Mouse (Mus musculus): Measurements from ENCODE around the gene Chga.

- TF ChIP-seq ELF1 (IDR thresholded peaks at IDR 0.05; ENCODE audit: low read depth, low read length) (no peak), POLR2AphosphoS5 (IDR thresholded peaks at IDR 0.05; ENCODE audit: borderline replicate concordance, low read depth, low read length) (no peak)
Measured at GRCm38 (mm10) chr12:102602255-102603041, 47.7 kb downstream of the Chga start.
